22 mouse cellular contexts compared by ENCODE assay signal in the genomic region with DNA sequence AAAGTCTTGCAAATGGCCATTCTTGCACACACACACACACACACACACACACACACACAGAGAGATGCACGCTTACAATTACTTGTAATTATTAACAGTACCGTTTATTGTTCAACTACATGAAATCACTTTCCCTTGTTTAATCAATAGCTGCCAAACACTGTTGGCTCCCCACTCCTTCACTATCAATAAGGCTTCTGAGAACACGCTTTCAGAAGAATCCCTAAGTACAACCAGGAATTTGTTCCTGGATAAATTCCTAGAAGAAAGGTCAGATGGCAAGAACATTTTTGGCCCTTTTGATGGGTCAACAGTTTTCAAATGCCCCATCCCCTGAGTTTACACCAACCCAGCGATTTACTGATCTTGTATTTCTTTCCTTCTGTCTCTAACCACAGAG.
DNase-seq lines count a peak whose midpoint lies in the region; ATAC-seq and TF ChIP-seq lines count a peak whose summit lies in the region.
"Had no signal": no experiment of that assay in that cellular context is flagged by ENCODE, and none has a peak within 500 bp of the region (broad histone marks: within the 10 kb centered on the region; RNA-seq: fewer than 3 reads in every experiment).

No protein-coding gene starts in this region.

- peaks cover 12% of the 10 kb centered on the region; the same call in 1 of the 2 replicates for H3K4me1 ChIP-seq in kidney, embryonic 15.5 days
- peaks cover 11% of the 10 kb centered on the region; the same call in 1 of the 2 replicates for H3K4me1 ChIP-seq in liver, adult 2 months (ENCODE audit: control insufficient read depth, insufficient read depth, low read length)
- H3K4me1 ChIP-seq in liver, embryonic 11.5 days (replicated peaks; ENCODE audit: control insufficient read depth, insufficient read depth, low read length): peaks cover 7% of the 10 kb centered on the region
- H3K4me1 ChIP-seq in lung, postnatal 0 days (ENCODE audit: insufficient read depth, low read depth, low read length): peaks cover 6% of the 10 kb centered on the region; the same call in 1 of the 2 replicates

- ATAC-seq in kidney, embryonic 15.5 days (replicated peaks; ENCODE audit: low FRiP score): no peak
- ATAC-seq in liver, embryonic 11.5 days (replicated peaks; ENCODE audit: low FRiP score): no peak
- ATAC-seq in lung, postnatal 0 days: no peak
- ATAC-seq: forebrain, embryonic 14.5 days had no signal

- WGBS in kidney, embryonic 15.5 days: 72% methylated on average over 4 of the region's 4 CpGs
- 18% methylated on average over 4 of the region's 4 CpGs for WGBS in liver, adult 2 months
- 73% methylated on average over 4 of the region's 4 CpGs for WGBS in liver, embryonic 11.5 days
- WGBS in lung, postnatal 0 days: 62% methylated on average over 4 of the region's 4 CpGs

- H3K9me3 ChIP-seq in kidney, embryonic 15.5 days (replicated peaks): peaks cover under 1% of the 10 kb centered on the region; the same call in 1 of the 2 replicates
- no peaks in the 10 kb centered on the region for H3K9me3 ChIP-seq in liver, embryonic 11.5 days (ENCODE audit: control insufficient read depth, low read length)
- no peaks in the 10 kb centered on the region for H3K9me3 ChIP-seq in lung, postnatal 0 days (ENCODE audit: low read length)
- H3K9me3 ChIP-seq: embryonic facial prominence, embryonic 15.5 days had no signal

- H3K4me2 ChIP-seq in kidney, embryonic 15.5 days: no peak overlapping the region
- no peak overlapping the region for H3K4me2 ChIP-seq in liver, embryonic 11.5 days
- H3K4me2 ChIP-seq in lung, postnatal 0 days (replicated peaks; ENCODE audit: low read depth, low read length): no peak overlapping the region
- H3K4me2 ChIP-seq: embryonic facial prominence, embryonic 13.5 days; embryonic facial prominence, embryonic 15.5 days; forebrain, embryonic 12.5 days had no signal

- no peak for TF ChIP-seq CTCF in liver, adult 2 months (IDR thresholded peaks at IDR 0.05; ENCODE audit: low read depth, low read length)
- TF ChIP-seq CTCF in lung, postnatal 0 days (IDR thresholded peaks at IDR 0.05): no peak

- 0 out of 2 replicates have a peak, but pooled peaks cover 3% of the 10 kb centered on the region for H3K79me2 ChIP-seq in liver, adult 2 months (ENCODE audit: control insufficient read depth, insufficient read depth, low read length)

- H3K4me3 ChIP-seq in kidney, embryonic 15.5 days (replicated peaks): no peak overlapping the region
- peak overlapping the region; percentile 39; the same call in 1 of the 2 replicates for H3K4me3 ChIP-seq in liver, adult 2 months (ENCODE audit: insufficient read depth, low read depth, low read length)
- H3K4me3 ChIP-seq in liver, embryonic 11.5 days (ENCODE audit: low read depth, low read length): no peak overlapping the region
- no peak overlapping the region for H3K4me3 ChIP-seq in lung, postnatal 0 days (ENCODE audit: low read depth, low read length)
- H3K4me3 ChIP-seq: embryonic facial prominence, embryonic 13.5 days; embryonic facial prominence, embryonic 15.5 days; erythroblast, embryonic 14.5 days; forebrain, embryonic 10.5 days; forebrain, embryonic 12.5 days had no signal

- H3K27me3 ChIP-seq in kidney, embryonic 15.5 days: no peaks in the 10 kb centered on the region
- H3K27me3 ChIP-seq in liver, adult 2 months (ENCODE audit: control insufficient read depth, insufficient read depth, low read length): no peaks in the 10 kb centered on the region
- no peaks in the 10 kb centered on the region for H3K27me3 ChIP-seq in liver, embryonic 11.5 days (replicated peaks; ENCODE audit: control insufficient read depth, insufficient read depth, low read length)
- no peaks in the 10 kb centered on the region for H3K27me3 ChIP-seq in lung, postnatal 0 days (replicated peaks; ENCODE audit: insufficient read depth, low read length)
- H3K27me3 ChIP-seq: embryonic facial prominence, embryonic 13.5 days; embryonic facial prominence, embryonic 15.5 days; forebrain, embryonic 12.5 days had no signal

- 0 out of 2 replicates have a peak, but pooled peaks have one; percentile 32 for TF ChIP-seq EP300 in lung, postnatal 0 days (IDR thresholded peaks at IDR 0.05)

- no peaks in the 10 kb centered on the region for H3K36me3 ChIP-seq in kidney, embryonic 15.5 days
- no peaks in the 10 kb centered on the region for H3K36me3 ChIP-seq in liver, adult 2 months (ENCODE audit: control insufficient read depth, insufficient read depth, low read length)
- no peaks in the 10 kb centered on the region for H3K36me3 ChIP-seq in liver, embryonic 11.5 days (ENCODE audit: control insufficient read depth, insufficient read depth, low read length)
- no peaks in the 10 kb centered on the region for H3K36me3 ChIP-seq in lung, postnatal 0 days (ENCODE audit: insufficient read depth, low read length)
- H3K36me3 ChIP-seq: embryonic facial prominence, embryonic 13.5 days; embryonic facial prominence, embryonic 15.5 days; forebrain, embryonic 10.5 days; forebrain, embryonic 12.5 days had no signal

- H3K9ac ChIP-seq in kidney, embryonic 15.5 days: no peak overlapping the region
- no peak overlapping the region; the same call in 1 of the 2 replicates for H3K9ac ChIP-seq in liver, adult 2 months (ENCODE audit: low read depth, low read length)
- H3K9ac ChIP-seq in liver, embryonic 11.5 days (ENCODE audit: low read depth, low read length): no peak overlapping the region
- no peak overlapping the region for H3K9ac ChIP-seq in lung, postnatal 0 days (replicated peaks; ENCODE audit: low read depth)
- H3K9ac ChIP-seq: embryonic facial prominence, embryonic 13.5 days; embryonic facial prominence, embryonic 15.5 days; forebrain, embryonic 12.5 days had no signal

- no peak for TF ChIP-seq POLR2A in liver, adult 2 months (IDR thresholded peaks at IDR 0.05; ENCODE audit: extremely low read depth, insufficient read depth, low read length)

- peak; percentile 37 for DNase-seq in kidney, adult 9 months
- DNase-seq in liver, adult 2 months (ENCODE audit: extremely low read depth, low read depth, low spot score): peak; percentile 95
- DNase-seq in liver, embryonic 11.5 days (ENCODE audit: low spot score): no peak
- no peak for DNase-seq in lung, postnatal 0 days (ENCODE audit: low spot score)
- DNase-seq in lung, postnatal 25 days (ENCODE audit: low spot score): no peak
- DNase-seq: adrenal gland, adult 2 months; adrenal gland, postnatal 10 days; adrenal gland, postnatal 25 days; cerebellum, adult 11 months; cerebellum, adult 18-20 months; cerebellum, adult 8-10 months; cerebellum, adult 9-11 months; cerebellum, postnatal 14 days; cerebellum, postnatal 36 days; embryo, embryonic 11 days had no signal

- H3K27ac ChIP-seq in kidney, embryonic 15.5 days: no peak overlapping the region
- H3K27ac ChIP-seq in liver, adult 2 months (replicated peaks; ENCODE audit: insufficient read depth, low read depth, low read length): peak overlapping the region; percentile 77
- no peak overlapping the region for H3K27ac ChIP-seq in liver, embryonic 11.5 days (ENCODE audit: low read depth, low read length)
- no peak overlapping the region for H3K27ac ChIP-seq in lung, postnatal 0 days (ENCODE audit: low read length)
- H3K27ac ChIP-seq: embryonic facial prominence, embryonic 13.5 days; embryonic facial prominence, embryonic 15.5 days; forebrain, embryonic 10.5 days; forebrain, embryonic 12.5 days had no signal

Comparison
In these comparisons a context has a peak if more than half of its experiments do, and no peak if none do; other contexts are left out.
1. DNase-seq: peak in kidney, adult 9 months (single experiment) and liver, adult 2 months (single experiment); none in liver, embryonic 11.5 days (single experiment), lung, postnatal 0 days (single experiment) and lung, postnatal 25 days (single experiment).